Mouse (Mus musculus) liver, embryonic 12.5 days (tissue): Measurements from ENCODE around the gene Mrtfa. TPM values are rescaled to one million over a fixed set of nuclear protein-coding genes. Genes with fewer than 3 reads are reported as not detected.

Experiments used
- ATAC-seq: fragments of 200-750 bp; cut with Nextera tagmentation; 2 replicates; pipeline ENCODE4 v1.8.0; 2017; ENCODE audit warnings: moderate number of reproducible peaks, mild to moderate bottlenecking, moderate library complexity
- H3K27ac ChIP-seq: fragments of 300-500 bp; sonication (generic); 2 replicates; pipeline ENCODE4 v1.5.1; 2016; ENCODE audit warnings: mild to moderate bottlenecking
- H3K27me3 ChIP-seq: fragments of 300-500 bp; sonication (generic); replicated peaks from 2 replicates; pipeline ENCODE4 v1.6.1; 2016; ENCODE audit warnings: mild to moderate bottlenecking, moderate library complexity
- H3K36me3 ChIP-seq: fragments of 300-500 bp; sonication (generic); 2 replicates; pipeline ENCODE4 v1.6.1; 2016; ENCODE audit warnings: mild to moderate bottlenecking, moderate library complexity
- H3K4me1 ChIP-seq: fragments of 300-500 bp; sonication (generic); 2 replicates; pipeline ENCODE4 v1.6.1; 2016
- H3K4me2 ChIP-seq: fragments of 300-500 bp; sonication (generic); 2 replicates; pipeline ENCODE4 v1.6.1; 2016; ENCODE audit warnings: mild to moderate bottlenecking, moderate library complexity
- H3K4me3 ChIP-seq: fragments of 300-500 bp; sonication (generic); 2 replicates; pipeline ENCODE4 v1.5.1; 2016; ENCODE audit warnings: mild to moderate bottlenecking, moderate library complexity
- H3K9ac ChIP-seq: fragments of 300-500 bp; sonication (generic); 2 replicates; pipeline ENCODE4 v1.6.1; 2016; ENCODE audit warnings: mild to moderate bottlenecking, moderate library complexity
- H3K9me3 ChIP-seq: fragments of 300-500 bp; sonication (generic); replicated peaks from 2 replicates; pipeline ENCODE4 v1.6.1; 2016; ENCODE audit warnings: mild to moderate bottlenecking, moderate library complexity
- WGBS: fragments of 180-500 bp; shearing (Covaris S2); methylation state at CpG from one replicate; pipeline ENCODE4 v1.1.7; 2016; ENCODE audit not compliant: insufficient replicate concordance; 5-methylcytosine and 5-hydroxymethylcytosine counted together
- polyA plus RNA-seq: library from polyadenylated mRNA; unstranded; fragments of >200 nt; fragmentation: Nextera tagmentation; extraction: Ambion mirVana; gene quantifications from 2 replicates; pipeline ENCODE4 v1.2.1, GENCODE M21; 2016

The Mrtfa gene
- polyA plus RNA-seq, 1 experiment from 2014 or later = 8.7 TPM

DNA sequence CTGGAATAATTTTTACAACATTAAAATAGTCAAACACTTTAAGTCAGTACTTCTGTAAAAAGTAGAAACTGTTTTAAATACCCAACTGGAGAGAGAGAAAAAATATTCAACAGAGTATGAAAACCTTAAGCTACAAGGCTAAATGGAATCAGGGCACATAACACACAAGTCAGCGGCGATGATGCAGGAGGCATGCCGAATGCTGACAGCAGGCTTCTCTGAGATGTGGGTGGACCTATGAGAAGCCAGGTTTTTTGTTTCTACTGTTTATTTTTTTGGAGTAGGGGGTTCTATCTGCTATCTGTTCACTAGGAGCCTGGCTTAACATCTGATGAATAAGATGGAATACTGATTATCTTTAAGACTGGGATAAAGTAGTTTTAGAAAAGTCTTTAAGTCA, 80.2 kb downstream of the Mrtfa start:
- Histone ChIP-seq H3K4me2 (no peak overlapping the region), H3K27me3 (no peaks in the 10 kb centered on the region), H3K4me3 (no peak overlapping the region), H3K9me3 (no peaks in the 10 kb centered on the region), H3K4me1 (peaks cover 10% of the 10 kb centered on the region), H3K36me3 (no peaks in the 10 kb centered on the region), H3K27ac (no peak overlapping the region), H3K9ac (no peak overlapping the region)
- no peak for ATAC-seq
- 82% methylated on average over 3 of the region's 3 CpGs for WGBS

- Histone ChIP-seq H3K4me1 (peaks cover 25% of the 10 kb centered on the region), H3K9me3 (no peaks in the 10 kb centered on the region), H3K27ac (no peak overlapping the region), H3K36me3 (no peaks in the 10 kb centered on the region), H3K4me2 (no peak overlapping the region), H3K27me3 (no peaks in the 10 kb centered on the region), H3K9ac (no peak overlapping the region), H3K4me3 (no peak overlapping the region)
- WGBS = 55% methylated on average over 10 of the region's 10 CpGs
- ATAC-seq = no peak
Measured at GRCm38 (mm10) chr15:81105962-81106361, 84.6 kb downstream of the Mrtfa start.

DNA sequence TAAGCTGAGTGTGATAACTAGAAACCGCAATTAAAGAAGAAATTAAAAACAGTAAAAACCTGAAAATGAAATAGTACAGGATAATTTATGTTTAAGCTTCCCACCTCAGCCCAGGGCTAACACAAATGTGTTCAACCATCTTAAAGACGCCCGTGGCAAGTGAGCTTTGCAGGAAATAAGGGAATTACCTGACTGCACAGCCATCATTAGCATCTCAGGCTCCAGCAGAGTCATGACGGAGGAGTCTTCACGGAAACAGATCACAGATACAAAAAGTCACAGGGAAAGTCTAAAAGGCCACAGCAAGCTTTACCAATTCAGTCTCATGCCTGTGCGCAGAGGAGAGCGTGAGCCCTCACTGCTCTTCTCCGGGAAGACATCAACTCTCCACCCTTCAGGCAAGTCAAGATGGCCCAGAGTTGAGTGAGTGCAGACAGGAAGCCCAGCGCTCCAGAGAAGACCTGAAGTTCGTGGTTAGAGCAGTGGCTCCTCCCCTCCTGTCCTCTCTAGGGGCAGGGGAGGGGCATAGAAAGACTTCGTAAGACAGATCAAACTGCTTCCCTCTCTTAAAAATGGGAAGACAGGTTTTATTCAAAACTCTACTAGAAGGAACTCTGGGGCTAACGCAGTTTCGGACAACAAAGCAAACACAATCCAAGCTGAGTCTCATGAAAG, 85.8 kb downstream of the Mrtfa start:
- Histone ChIP-seq H3K9ac (0 out of 2 replicates have a peak overlapping the region, but pooled peaks have one; percentile 20), H3K4me2 (peak overlapping the region; percentile 54), H3K36me3 (no peaks in the 10 kb centered on the region), H3K4me1 (peaks cover 29% of the 10 kb centered on the region), H3K4me3 (peak overlapping the region; percentile 24), H3K27me3 (no peaks in the 10 kb centered on the region), H3K27ac (no peak overlapping the region), H3K9me3 (no peaks in the 10 kb centered on the region)
- ATAC-seq = peak; percentile 68
- 30% methylated on average over 13 of the region's 13 CpGs for WGBS

- no peak for ATAC-seq
- Histone ChIP-seq H3K36me3 (no peaks in the 10 kb centered on the region), H3K4me1 (peaks cover 37% of the 10 kb centered on the region), H3K27ac (no peak overlapping the region), H3K9me3 (no peaks in the 10 kb centered on the region), H3K9ac (no peak overlapping the region), H3K27me3 (no peaks in the 10 kb centered on the region), H3K4me2 (no peak overlapping the region), H3K4me3 (no peak overlapping the region)
- 74% methylated on average over 3 of the region's 3 CpGs for WGBS
Measured at GRCm38 (mm10) chr15:81103500-81103899, 87.1 kb downstream of the Mrtfa start.

DNA sequence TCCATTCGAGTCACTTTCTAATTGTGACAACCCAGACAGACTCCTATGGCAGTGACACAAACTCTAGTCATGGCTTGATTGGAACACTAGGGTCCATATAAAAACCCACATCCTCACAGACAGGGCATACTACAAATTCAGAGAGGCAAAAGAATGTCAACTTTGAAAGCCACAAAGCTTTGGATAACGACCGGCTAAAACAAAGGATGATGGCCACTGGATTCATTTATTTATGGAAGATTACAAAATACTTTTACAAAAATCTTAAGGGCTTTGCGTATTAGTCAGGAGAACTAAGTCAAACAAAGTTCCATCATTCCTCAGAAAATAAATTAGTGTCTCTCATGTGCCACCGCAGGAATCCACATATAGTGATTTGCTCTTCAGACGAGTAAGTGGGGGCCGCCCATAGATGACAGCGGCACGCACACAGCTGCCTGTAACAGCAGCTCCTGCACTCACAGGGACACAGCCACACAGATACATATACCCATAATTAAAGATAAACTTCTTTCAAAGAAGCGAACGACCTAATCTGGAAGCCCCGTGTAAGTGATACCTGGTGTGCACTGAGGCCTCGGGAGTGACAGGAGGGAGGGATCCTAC, 88.2 kb downstream of the Mrtfa start:
- ATAC-seq = no peak
- Histone ChIP-seq H3K27me3 (no peaks in the 10 kb centered on the region), H3K4me2 (no peak overlapping the region), H3K9ac (no peak overlapping the region), H3K27ac (no peak overlapping the region), H3K36me3 (no peaks in the 10 kb centered on the region), H3K9me3 (no peaks in the 10 kb centered on the region), H3K4me1 (peaks cover 47% of the 10 kb centered on the region), H3K4me3 (no peak overlapping the region)
- 70% methylated on average over 13 of the region's 13 CpGs for WGBS

GRCm38 (mm10) chr15:81101316-81101715, 89.2 kb downstream of the Mrtfa start:
- WGBS = 30% methylated on average over 5 of the region's 5 CpGs
- H3K9me3 ChIP-seq = no peaks in the 10 kb centered on the region
- no peak overlapping the region for H3K4me2 ChIP-seq
- no peaks in the 10 kb centered on the region for H3K36me3 ChIP-seq
- H3K9ac ChIP-seq = no peak overlapping the region
- H3K27ac ChIP-seq = no peak overlapping the region
- peaks cover 56% of the 10 kb centered on the region for H3K4me1 ChIP-seq
- H3K27me3 ChIP-seq = no peaks in the 10 kb centered on the region
- no peak for ATAC-seq
- no peak overlapping the region for H3K4me3 ChIP-seq

DNA sequence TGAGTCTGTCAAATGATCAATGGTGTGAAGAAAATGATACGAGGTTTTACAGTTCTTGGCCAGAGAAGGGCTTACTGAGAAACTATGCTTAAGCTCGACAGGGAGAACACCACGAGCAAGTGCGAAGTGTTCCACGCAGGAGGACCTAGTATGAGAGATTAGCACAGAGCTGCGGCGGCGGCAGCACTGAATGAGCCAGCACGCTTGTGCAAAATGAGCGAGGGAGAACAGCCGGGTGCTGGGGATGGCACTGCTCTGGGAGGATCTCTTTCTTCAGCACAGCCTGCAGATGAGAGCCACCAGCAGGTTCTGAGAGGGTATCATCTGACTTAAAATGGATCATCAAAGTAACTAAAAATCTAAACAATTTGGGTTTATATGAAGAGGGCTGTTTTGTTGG, 91.3 kb downstream of the Mrtfa start:
- ATAC-seq = no peak
- H3K4me3 ChIP-seq = no peak overlapping the region
- WGBS = 70% methylated on average over 11 of the region's 11 CpGs
- no peaks in the 10 kb centered on the region for H3K36me3 ChIP-seq
- H3K9ac ChIP-seq = no peak overlapping the region
- H3K27ac ChIP-seq = no peak overlapping the region
- H3K4me2 ChIP-seq = no peak overlapping the region
- peaks cover 47% of the 10 kb centered on the region for H3K4me1 ChIP-seq
- H3K9me3 ChIP-seq = no peaks in the 10 kb centered on the region
- no peaks in the 10 kb centered on the region for H3K27me3 ChIP-seq

DNA sequence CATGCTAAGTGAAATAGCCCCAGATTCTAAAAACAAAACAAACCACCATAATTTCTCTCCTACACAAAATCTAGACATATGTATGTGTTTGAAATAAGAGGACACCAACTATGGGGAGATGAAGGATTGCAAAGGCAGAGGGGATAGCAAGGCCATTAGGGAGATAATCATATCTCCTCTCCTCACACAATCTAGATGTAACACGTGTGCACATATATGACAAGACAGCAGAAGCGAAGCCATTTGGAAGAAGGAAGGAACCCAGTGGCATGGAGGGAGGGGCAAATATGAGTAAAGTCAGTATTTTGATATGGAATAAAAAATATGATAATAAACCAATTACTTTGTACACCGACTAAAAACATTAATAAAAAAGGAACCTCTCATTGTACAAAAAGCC, 91.9 kb downstream of the Mrtfa start:
- H3K27me3 ChIP-seq = no peaks in the 10 kb centered on the region
- 49% methylated on average over 3 of the region's 3 CpGs for WGBS
- H3K36me3 ChIP-seq = no peaks in the 10 kb centered on the region
- no peak overlapping the region for H3K27ac ChIP-seq
- H3K4me1 ChIP-seq = peaks cover 43% of the 10 kb centered on the region
- H3K9me3 ChIP-seq = no peaks in the 10 kb centered on the region
- H3K4me3 ChIP-seq = no peak overlapping the region
- H3K4me2 ChIP-seq = no peak overlapping the region
- no peak for ATAC-seq
- H3K9ac ChIP-seq = no peak overlapping the region

GRCm38 (mm10) chr15:81097896-81098295, 92.7 kb downstream of the Mrtfa start:
- no peak for ATAC-seq
- Histone ChIP-seq H3K4me3 (no peak overlapping the region), H3K9me3 (no peaks in the 10 kb centered on the region), H3K4me1 (peaks cover 43% of the 10 kb centered on the region), H3K4me2 (no peak overlapping the region), H3K36me3 (no peaks in the 10 kb centered on the region), H3K9ac (no peak overlapping the region), H3K27ac (no peak overlapping the region), H3K27me3 (no peaks in the 10 kb centered on the region)
- 69% methylated on average over 6 of the region's 6 CpGs for WGBS

- Histone ChIP-seq H3K4me3 (no peak overlapping the region), H3K9me3 (no peaks in the 10 kb centered on the region), H3K27me3 (no peaks in the 10 kb centered on the region), H3K27ac (no peak overlapping the region; the same call in 1 of the 2 replicates), H3K4me1 (peaks cover 43% of the 10 kb centered on the region), H3K4me2 (no peak overlapping the region), H3K9ac (no peak overlapping the region), H3K36me3 (no peaks in the 10 kb centered on the region)
- 42% methylated on average over 4 of the region's 4 CpGs for WGBS
- no peak for ATAC-seq
Measured at GRCm38 (mm10) chr15:81097456-81097855, 93.1 kb downstream of the Mrtfa start.

GRCm38 (mm10) chr15:81096329-81097055, 94.1 kb downstream of the Mrtfa start:
- Histone ChIP-seq H3K4me2 (no peak overlapping the region), H3K9ac (no peak overlapping the region), H3K27me3 (no peaks in the 10 kb centered on the region), H3K9me3 (no peaks in the 10 kb centered on the region), H3K4me3 (no peak overlapping the region), H3K36me3 (no peaks in the 10 kb centered on the region), H3K4me1 (peaks cover 43% of the 10 kb centered on the region), H3K27ac (no peak overlapping the region)
- WGBS = 47% methylated on average over 7 of the region's 7 CpGs
- no peak for ATAC-seq

DNA sequence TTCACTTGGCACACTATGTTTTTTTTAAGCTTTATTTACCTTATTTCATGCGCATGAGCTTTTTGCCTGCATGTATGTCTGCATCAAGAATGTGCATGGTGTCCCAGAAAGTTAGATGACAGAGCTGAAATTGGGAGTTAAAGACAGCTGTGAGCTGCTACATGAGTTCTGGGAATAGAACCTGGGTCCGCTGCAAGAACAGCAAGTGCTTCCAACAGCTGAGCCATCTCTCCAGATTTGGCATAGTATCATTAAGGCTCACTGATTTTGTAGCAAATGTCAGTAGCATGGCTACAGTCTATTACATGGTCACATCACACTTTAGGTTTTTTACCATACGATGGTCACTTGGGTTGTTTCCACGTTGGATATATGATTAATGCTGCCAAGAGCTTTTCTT, 97.5 kb downstream of the Mrtfa start:
- no peak overlapping the region for H3K9ac ChIP-seq
- peaks cover 23% of the 10 kb centered on the region for H3K4me1 ChIP-seq
- no peaks in the 10 kb centered on the region for H3K27me3 ChIP-seq
- no peak for ATAC-seq
- no peak overlapping the region for H3K4me3 ChIP-seq
- H3K9me3 ChIP-seq = no peaks in the 10 kb centered on the region
- no peak overlapping the region for H3K27ac ChIP-seq
- no peaks in the 10 kb centered on the region for H3K36me3 ChIP-seq
- H3K4me2 ChIP-seq = no peak overlapping the region
- 83% methylated on average over 4 of the region's 4 CpGs for WGBS
